Mouse (Mus musculus) E14TG2a.4 (cell line): Measurements from ENCODE around the gene Pigp.

Source experiments
- CTCF ChIP-seq: conservative IDR thresholded peaks from 2 replicates; pipeline ENCODE4 v1.5.1; 2014; ENCODE audit warnings: low read length
- NANOG ChIP-seq: IDR thresholded peaks from 2 replicates; pipeline ENCODE4 v1.6.1; 2014; ENCODE audit warnings: borderline replicate concordance, low read length, mixed read lengths
- POU5F1 ChIP-seq: IDR thresholded peaks from 2 replicates; pipeline ENCODE4 v1.6.1; 2014; ENCODE audit warnings: low read length, borderline replicate concordance

DNA sequence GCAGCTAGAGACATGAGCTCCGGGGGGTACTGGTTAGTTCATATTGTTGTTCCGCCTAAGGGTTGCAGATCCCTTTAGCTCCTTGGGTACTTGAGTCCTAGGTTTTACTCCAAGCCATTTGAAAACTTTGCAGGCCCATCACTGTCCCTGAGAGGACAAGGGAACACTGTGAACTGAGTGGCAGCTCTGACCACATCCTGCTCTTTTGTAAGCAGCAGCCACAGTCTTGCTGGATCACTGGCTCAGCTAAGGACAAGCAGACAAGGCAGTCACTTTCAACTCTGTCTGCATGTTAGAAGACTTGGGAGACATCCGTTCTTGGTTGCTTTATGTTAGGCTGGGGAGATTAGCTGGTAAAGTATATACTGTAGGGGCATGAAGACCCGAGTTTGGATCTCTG, 7.8 kb downstream of the Pigp start:
- TF ChIP-seq CTCF (no peak), POU5F1 (no peak), NANOG (no peak)
